1 mouse cellular context compared by ENCODE assay signal in the genomic region with DNA sequence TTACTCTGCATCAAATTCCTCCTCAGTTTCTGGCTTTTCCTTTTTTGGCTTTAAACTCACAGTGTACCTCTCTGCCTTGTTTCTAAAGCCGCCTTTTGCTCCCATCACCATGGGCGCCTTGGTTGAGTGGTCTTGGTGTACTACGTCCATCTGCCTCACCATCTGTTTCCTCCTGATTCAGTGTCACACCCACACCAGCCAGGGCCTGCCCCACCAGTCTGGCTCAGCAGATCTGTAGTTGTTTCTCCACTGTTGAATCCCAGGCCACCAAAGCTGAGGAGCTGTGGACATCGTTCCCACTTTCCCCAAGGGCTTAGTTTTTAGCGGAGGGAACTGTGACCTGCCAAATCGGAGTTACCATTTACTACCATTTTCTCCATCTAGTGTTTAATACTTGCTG.
TF ChIP-seq lines count a peak whose summit lies in the region.

No protein-coding gene starts in this region.

TF ChIP-seq in CH12.LX, 34 proteins besides CTCF, POLR2A, EP300 and RAD21 (continued from another document):
- no peak for TF ChIP-seq MEF2A (IDR thresholded peaks at IDR 0.05; ENCODE audit: borderline replicate concordance, low read depth, low read length)
TF ChIP-seq in CH12.LX: peak in this region for 1.
